In the genomic region with DNA sequence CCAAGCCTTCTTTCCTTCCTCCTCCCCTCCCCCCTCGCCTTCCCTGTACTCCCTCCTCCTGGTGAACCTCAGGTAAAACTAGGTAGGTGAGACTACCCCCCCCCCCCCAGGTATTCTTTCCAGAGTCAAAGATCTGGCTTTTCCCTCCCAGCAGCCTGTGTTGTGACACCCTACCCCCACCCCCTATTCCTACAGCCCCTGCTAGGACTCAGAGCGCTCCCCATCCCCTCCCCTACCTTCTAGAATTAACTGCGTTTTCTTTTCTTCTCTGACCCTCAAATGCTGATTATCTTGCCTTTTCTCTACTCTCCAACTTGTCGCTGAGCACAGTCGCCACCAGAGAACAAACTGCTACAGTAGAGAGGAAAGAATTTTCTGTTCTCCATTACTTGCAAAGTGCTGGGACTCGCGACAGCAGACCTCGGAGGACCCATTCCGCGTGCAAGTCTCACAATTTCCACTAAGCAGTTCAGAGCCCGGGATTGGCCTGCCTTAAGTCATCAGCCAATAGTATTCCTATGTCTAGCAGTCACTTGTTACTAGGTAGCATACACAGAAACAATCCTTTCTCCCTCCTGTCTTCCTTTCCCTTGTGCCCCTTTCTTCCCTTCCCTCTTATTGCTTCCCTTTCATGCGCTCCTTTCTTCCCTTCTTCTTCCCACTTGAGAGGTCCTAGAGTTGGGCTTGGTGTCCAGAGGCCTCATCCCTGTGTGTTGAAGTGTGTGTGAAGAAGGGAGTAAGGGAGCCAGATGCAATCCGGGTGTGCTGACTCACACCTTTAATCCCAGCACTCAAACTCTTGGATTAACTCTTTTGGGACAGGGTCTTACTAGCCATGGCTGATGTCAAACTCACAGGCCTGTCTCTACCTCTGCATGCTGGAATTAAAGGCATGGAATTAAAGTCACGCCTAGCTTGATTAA, we compare ENCODE assay signal across 8 mouse cellular contexts. TPM values are rescaled to one million over a fixed set of nuclear protein-coding genes. Genes with fewer than 3 reads are reported as not detected.
DNase-seq lines count a peak whose midpoint lies in the region; ATAC-seq and TF ChIP-seq lines count a peak whose summit lies in the region.

A gene (minus strand): TSS at position 458 of the 923 bp plus-strand sequence.

- 3% methylated on average over 13 of the region's 14 CpGs for WGBS in heart, embryonic 14.5 days
- 3% methylated on average over 13 of the region's 14 CpGs for WGBS in kidney, embryonic 16.5 days
- 4% methylated on average over 13 of the region's 14 CpGs for WGBS in limb, embryonic 14.5 days
- WGBS in midbrain, embryonic 15.5 days = 5% methylated on average over 14 of the region's 14 CpGs

- no peak within 1 kb of the TSS for H3K27ac ChIP-seq in embryonic fibroblast, embryonic 13.5 days (ENCODE audit: insufficient read depth, low read length)
- no peak within 1 kb of the TSS for H3K27ac ChIP-seq in heart, embryonic 14.5 days (replicated peaks in 1 of 2; ENCODE audit: control insufficient read depth in 1 of 2, insufficient read depth in 1 of 2, low read depth in 2 of 2, low read length in 2 of 2)
- H3K27ac ChIP-seq in kidney, embryonic 16.5 days (ENCODE audit: low read length) = no peak within 1 kb of the TSS
- H3K27ac ChIP-seq in limb, embryonic 14.5 days (replicated peaks; ENCODE audit: low read depth, low read length) = no peak within 1 kb of the TSS
- H3K27ac ChIP-seq in midbrain, embryonic 15.5 days = no peak within 1 kb of the TSS

- H3K4me1 ChIP-seq in embryonic fibroblast, embryonic 13.5 days (ENCODE audit: control insufficient read depth, insufficient read depth, low read length) = no peaks in the 10 kb centered on the region; the same call in 1 of the 2 replicates
- peaks cover 4 to 10% of the 10 kb centered on the region in 2 experiments; a peak in 3 of 4 replicates for H3K4me1 ChIP-seq in heart, embryonic 14.5 days (ENCODE audit: control insufficient read depth in 2 of 2, insufficient read depth in 2 of 2, low read length in 2 of 2)
- peaks cover 10% of the 10 kb centered on the region; the same call in 1 of the 2 replicates for H3K4me1 ChIP-seq in kidney, embryonic 16.5 days (ENCODE audit: insufficient read depth, low read length)
- H3K4me1 ChIP-seq in limb, embryonic 14.5 days (ENCODE audit: control insufficient read depth, insufficient read depth, low read length) = no peaks in the 10 kb centered on the region
- peaks cover 10% of the 10 kb centered on the region for H3K4me1 ChIP-seq in midbrain, embryonic 15.5 days

- peaks cover 6% of the 10 kb centered on the region; the same call in 1 of the 2 replicates for H3K27me3 ChIP-seq in heart, embryonic 14.5 days (ENCODE audit: control insufficient read depth, insufficient read depth, low read length)
- no peaks in the 10 kb centered on the region for H3K27me3 ChIP-seq in kidney, embryonic 16.5 days (ENCODE audit: insufficient read depth, low read length)
- H3K27me3 ChIP-seq in limb, embryonic 14.5 days (ENCODE audit: control insufficient read depth, insufficient read depth, low read length) = no peaks in the 10 kb centered on the region
- H3K27me3 ChIP-seq in midbrain, embryonic 15.5 days (replicated peaks) = no peaks in the 10 kb centered on the region

- H3K4me2 ChIP-seq in heart, embryonic 14.5 days (ENCODE audit: low read length) = peak within 1 kb of the TSS; percentile 75
- peak within 1 kb of the TSS; percentile 84 for H3K4me2 ChIP-seq in kidney, embryonic 16.5 days (replicated peaks; ENCODE audit: low read depth, low read length)
- H3K4me2 ChIP-seq in limb, embryonic 14.5 days (replicated peaks; ENCODE audit: low read depth, low read length, severe bottlenecking) = peak within 1 kb of the TSS; percentile 66
- peak within 1 kb of the TSS; percentile 57 for H3K4me2 ChIP-seq in midbrain, embryonic 15.5 days

- H3K36me3 ChIP-seq in heart, embryonic 14.5 days (ENCODE audit: control insufficient read depth, insufficient read depth, low read length) = no peaks in the 10 kb centered on the region
- no peaks in the 10 kb centered on the region for H3K36me3 ChIP-seq in kidney, embryonic 16.5 days (ENCODE audit: insufficient read depth, low read length)
- no peaks in the 10 kb centered on the region for H3K36me3 ChIP-seq in limb, embryonic 14.5 days (ENCODE audit: control insufficient read depth, insufficient read depth, low read length)
- no peaks in the 10 kb centered on the region for H3K36me3 ChIP-seq in midbrain, embryonic 15.5 days (replicated peaks)

- H3K4me3 ChIP-seq in embryonic fibroblast, embryonic 13.5 days (ENCODE audit: insufficient read depth, low read length) = peak within 1 kb of the TSS; percentile 36
- peak within 1 kb of the TSS; percentile 30 to 41 for H3K4me3 ChIP-seq in heart, embryonic 14.5 days (ENCODE audit: control insufficient read depth in 1 of 2, insufficient read depth in 1 of 2, low read depth in 1 of 2, low read length in 2 of 2)
- peak within 1 kb of the TSS; percentile 49 for H3K4me3 ChIP-seq in kidney, embryonic 16.5 days (ENCODE audit: low read length)
- H3K4me3 ChIP-seq in limb, embryonic 14.5 days (replicated peaks; ENCODE audit: low read length) = peak within 1 kb of the TSS; percentile 44
- H3K4me3 ChIP-seq in midbrain, embryonic 15.5 days = peak within 1 kb of the TSS; percentile 38

- peak; percentile 84 for DNase-seq in A20 (ENCODE audit: low read depth, low spot score)
- peak; percentile 79 for DNase-seq in adrenal gland, postnatal 14 days
- peak; percentile 93 for DNase-seq in limb, embryonic 14.5 days (ENCODE audit: low spot score)
- peak; percentile 84 for DNase-seq in telencephalon, adult 2 months (ENCODE audit: low read depth, low spot score)

- no peak for TF ChIP-seq CTCF in embryonic fibroblast, embryonic 13.5 days (IDR thresholded peaks at IDR 0.05; ENCODE audit: borderline replicate concordance, insufficient read depth, low read length)

- peak; percentile 87 for ATAC-seq in heart, embryonic 14.5 days (ENCODE audit: insufficient number of reproducible peaks, insufficient read depth, low FRiP score, low read depth)
- ATAC-seq in kidney, embryonic 16.5 days (ENCODE audit: low FRiP score, low TSS enrichment) = peak; percentile 97
- peak; percentile 99 for ATAC-seq in limb, embryonic 14.5 days (ENCODE audit: low FRiP score, low read depth)
- ATAC-seq in midbrain, embryonic 15.5 days (replicated peaks) = peak; percentile 99

- no peaks in the 10 kb centered on the region for H3K9me3 ChIP-seq in heart, embryonic 14.5 days (ENCODE audit: control insufficient read depth, low read length)
- H3K9me3 ChIP-seq in kidney, embryonic 16.5 days (ENCODE audit: low read length) = no peaks in the 10 kb centered on the region
- no peaks in the 10 kb centered on the region for H3K9me3 ChIP-seq in limb, embryonic 14.5 days (ENCODE audit: control insufficient read depth, low read length)
- H3K9me3 ChIP-seq in midbrain, embryonic 15.5 days = no peaks in the 10 kb centered on the region

- H3K9ac ChIP-seq in heart, embryonic 14.5 days (ENCODE audit: low read length) = peak within 1 kb of the TSS; percentile 34; the same call in 1 of the 2 replicates
- H3K9ac ChIP-seq in kidney, embryonic 16.5 days (replicated peaks; ENCODE audit: low read length) = peak within 1 kb of the TSS; percentile 53
- peak within 1 kb of the TSS; percentile 43 for H3K9ac ChIP-seq in limb, embryonic 14.5 days (ENCODE audit: low read depth, low read length, severe bottlenecking)
- H3K9ac ChIP-seq in midbrain, embryonic 15.5 days = peak within 1 kb of the TSS; percentile 19; the same call in 1 of the 2 replicates

- no peak for TF ChIP-seq POLR2A in embryonic fibroblast, embryonic 13.5 days (IDR thresholded peaks at IDR 0.05; ENCODE audit: low read depth, low read length)
- peak; percentile 38; the same call in 1 of the 2 replicates for TF ChIP-seq POLR2A in limb, embryonic 14.5 days (IDR thresholded peaks at IDR 0.05; ENCODE audit: borderline replicate concordance, extremely low read depth, insufficient read depth, insufficient read length)

RNA-seq across cellular contexts. Expression of the gene that starts here (rescaled TPM):
- not detected in 2 replicates for total RNA-seq in adrenal gland, postnatal 14 days (2021)
- polyA plus RNA-seq in embryonic fibroblast, embryonic 13.5 days (2011; ENCODE audit: insufficient read length, low read depth, missing spikeins) = not detected in 2 replicates
- 0.40 and 0.43 TPM in 2 replicates for polyA plus RNA-seq in heart, embryonic 14.5 days (2014; fragmentation: Nextera tagmentation; extraction: Ambion mirVana)
- 0.50 and 0.54 TPM in 2 replicates for polyA plus RNA-seq in kidney, embryonic 16.5 days (2015; fragmentation: Nextera tagmentation; extraction: Ambion mirVana)
- 0.62 and 0.79 TPM in 2 replicates for polyA plus RNA-seq in limb, embryonic 14.5 days (2012; rRNA removed)
- polyA plus RNA-seq in limb, embryonic 14.5 days (2014; fragmentation: Nextera tagmentation; extraction: Ambion mirVana) = 0.89 and 1.2 TPM in 2 replicates
- polyA plus RNA-seq in midbrain, embryonic 15.5 days (2015; fragmentation: Nextera tagmentation; extraction: Ambion mirVana) = not detected in 2 replicates

Comparison
In these comparisons a context has a peak if more than half of its experiments do, and no peak if none do; other contexts are left out.
1. Peak in DNase-seq in adrenal gland, postnatal 14 days; RNA of the gene not detected or under 1 TPM.
2. Peak in ATAC-seq, H3K4me3 ChIP-seq, H3K9ac ChIP-seq and H3K4me2 ChIP-seq in heart, embryonic 14.5 days; RNA of the gene not detected or under 1 TPM.
3. Peak in ATAC-seq, H3K4me3 ChIP-seq, H3K9ac ChIP-seq and H3K4me2 ChIP-seq in kidney, embryonic 16.5 days; RNA of the gene not detected or under 1 TPM.
4. Peak in ATAC-seq, H3K4me3 ChIP-seq, H3K9ac ChIP-seq and H3K4me2 ChIP-seq in midbrain, embryonic 15.5 days; RNA of the gene not detected or under 1 TPM.